Mouse (Mus musculus) testis, adult 2 months (tissue): Measurements from ENCODE around the gene Atpif1.

Experiments used
- CTCF ChIP-seq: fragments of 200-500 bp; IDR thresholded peaks from 2 replicates; pipeline ENCODE4 v1.5.1; 2012; ENCODE audit warnings: low read depth, mild to moderate bottlenecking, inconsistent platforms, low read length, moderate library complexity; ENCODE audit not compliant: control insufficient read depth, insufficient read depth, insufficient replicate concordance
- POLR2A ChIP-seq: fragments of 200-500 bp; IDR thresholded peaks from 2 replicates; pipeline ENCODE4 v1.6.1; 2012; ENCODE audit warnings: low read depth, mild to moderate bottlenecking, inconsistent platforms, low read length, moderate library complexity; ENCODE audit not compliant: control insufficient read depth

GRCm38 (mm10) chr4:132524808-132525207, 8.7 kb downstream of the Atpif1 start:
- TF ChIP-seq POLR2A: no peak
- TF ChIP-seq CTCF: no peak
